Mouse (Mus musculus): Measurements from ENCODE around the gene Dusp13. TPM values are rescaled to one million over a fixed set of nuclear protein-coding genes. Genes with fewer than 3 reads are reported as not detected.
A peak's percentile ranks its signal among the peaks of the same experiment; 100 is the strongest.

The Dusp13 gene
- polyA plus RNA-seq, 1 experiment from 2014 or later, result not detected

DNA sequence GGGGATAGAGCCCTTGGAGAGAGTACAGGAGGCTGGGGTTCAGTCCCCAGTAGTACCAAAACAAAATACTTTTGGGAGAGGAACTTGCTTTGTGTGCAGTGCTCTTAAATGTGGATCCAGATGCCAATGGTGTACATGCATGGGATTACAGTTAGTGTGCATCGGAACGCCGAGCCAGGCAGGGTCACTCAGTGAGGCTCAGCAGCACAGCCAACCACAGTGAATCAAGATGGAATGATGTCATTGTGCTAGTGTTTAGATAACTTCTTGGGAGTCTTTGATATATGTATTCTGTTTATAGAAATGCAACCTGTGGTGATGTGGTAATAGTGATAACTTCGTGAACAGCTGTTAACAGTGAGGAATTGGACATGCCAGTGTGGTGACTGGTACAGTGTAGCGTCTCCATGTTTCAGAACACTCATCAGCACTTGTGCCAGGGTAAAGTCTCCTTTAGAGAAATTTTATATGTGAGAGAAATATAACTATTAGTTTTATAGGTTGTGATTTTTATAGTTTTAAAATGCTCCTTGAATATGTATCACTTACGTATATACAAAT is 15.5 kb upstream of the Dusp13 start:
- Histone ChIP-seq H3K27ac (no peak overlapping the region), H3K4me1 (replicated peaks) (peaks cover 24% of the 10 kb centered on the region), H3K4me2 (no peak overlapping the region), H3K9ac (replicated peaks) (no peak overlapping the region), H3K4me3 (replicated peaks) (no peak overlapping the region), H3K36me3 (no peaks in the 10 kb centered on the region), H3K9me3 (no peaks in the 10 kb centered on the region), H3K27me3 (no peaks in the 10 kb centered on the region)
- no peak for ATAC-seq (ENCODE audit: insufficient number of reproducible peaks, insufficient read depth, low FRiP score, low TSS enrichment, low read depth)
- WGBS, result 92% methylated on average over 6 of the region's 6 CpGs

DNA sequence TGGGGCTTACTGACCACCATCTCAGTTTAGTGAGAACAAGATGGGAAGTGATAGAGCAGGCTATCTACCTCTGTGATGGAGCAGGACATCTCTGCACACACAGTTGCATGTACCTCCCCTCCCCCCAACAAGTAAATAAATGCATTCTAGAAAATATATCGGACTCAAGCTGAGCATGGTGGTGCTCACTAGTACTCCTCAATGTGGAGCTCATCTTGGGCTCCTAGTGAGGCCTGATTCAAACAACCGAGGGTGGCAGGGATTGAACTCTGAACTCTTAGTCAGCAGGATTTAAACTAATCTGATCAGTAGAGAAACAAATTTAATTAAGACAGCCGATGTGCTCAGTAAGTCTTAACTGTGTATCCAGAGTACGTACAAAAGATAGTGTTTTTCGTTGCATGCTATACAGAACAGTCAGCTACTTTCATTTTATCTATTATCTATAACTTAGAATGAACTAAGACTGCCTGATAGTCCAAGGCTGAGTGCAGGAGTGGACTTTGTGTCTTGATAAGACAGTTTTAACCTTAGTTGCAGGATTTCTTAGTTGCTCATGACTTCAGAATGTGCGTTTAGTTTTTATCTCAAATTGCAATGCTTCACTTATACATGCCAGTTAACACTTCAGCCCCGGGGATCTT is 14.9 kb upstream of the Dusp13 start:
- peaks cover 24% of the 10 kb centered on the region for H3K4me1 ChIP-seq (replicated peaks)
- H3K36me3 ChIP-seq, result no peaks in the 10 kb centered on the region
- WGBS, result 89% methylated on average over 7 of the region's 7 CpGs
- ATAC-seq (ENCODE audit: insufficient number of reproducible peaks, insufficient read depth, low FRiP score, low TSS enrichment, low read depth), result no peak
- no peak overlapping the region for H3K4me2 ChIP-seq
- no peak overlapping the region for H3K27ac ChIP-seq
- H3K27me3 ChIP-seq, result no peaks in the 10 kb centered on the region
- H3K9ac ChIP-seq (replicated peaks), result no peak overlapping the region
- H3K9me3 ChIP-seq, result no peaks in the 10 kb centered on the region
- no peak overlapping the region for H3K4me3 ChIP-seq (replicated peaks)

DNA sequence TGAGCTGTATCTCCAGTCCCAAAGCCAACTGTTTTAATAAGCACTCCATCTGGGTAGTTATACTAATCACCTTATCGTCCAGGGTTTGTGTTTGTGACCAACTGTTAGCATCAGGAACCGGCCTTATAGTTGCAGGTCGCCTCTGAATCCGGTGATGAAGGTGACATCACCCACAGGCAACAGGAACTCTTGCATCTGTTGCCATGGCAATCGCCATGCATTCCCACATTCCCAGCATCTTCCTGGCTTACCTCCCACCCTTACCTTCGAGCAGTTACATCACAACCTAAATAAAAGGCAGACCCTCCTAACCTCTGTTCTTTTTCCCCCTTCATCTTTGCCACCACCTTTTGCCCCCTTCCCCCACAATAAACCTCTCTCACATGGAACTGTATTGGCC is 13.7 kb upstream of the Dusp13 start:
- no peak for ATAC-seq (ENCODE audit: insufficient number of reproducible peaks, insufficient read depth, low FRiP score, low TSS enrichment, low read depth)
- H3K4me2 ChIP-seq, result no peak overlapping the region
- H3K4me1 ChIP-seq (replicated peaks), result peaks cover 24% of the 10 kb centered on the region
- H3K36me3 ChIP-seq, result no peaks in the 10 kb centered on the region
- H3K27me3 ChIP-seq, result no peaks in the 10 kb centered on the region
- 90% methylated on average over 6 of the region's 6 CpGs for WGBS
- no peak overlapping the region for H3K9ac ChIP-seq (replicated peaks)
- H3K27ac ChIP-seq, result no peak overlapping the region
- H3K9me3 ChIP-seq, result no peaks in the 10 kb centered on the region
- no peak overlapping the region for H3K4me3 ChIP-seq (replicated peaks)

DNA sequence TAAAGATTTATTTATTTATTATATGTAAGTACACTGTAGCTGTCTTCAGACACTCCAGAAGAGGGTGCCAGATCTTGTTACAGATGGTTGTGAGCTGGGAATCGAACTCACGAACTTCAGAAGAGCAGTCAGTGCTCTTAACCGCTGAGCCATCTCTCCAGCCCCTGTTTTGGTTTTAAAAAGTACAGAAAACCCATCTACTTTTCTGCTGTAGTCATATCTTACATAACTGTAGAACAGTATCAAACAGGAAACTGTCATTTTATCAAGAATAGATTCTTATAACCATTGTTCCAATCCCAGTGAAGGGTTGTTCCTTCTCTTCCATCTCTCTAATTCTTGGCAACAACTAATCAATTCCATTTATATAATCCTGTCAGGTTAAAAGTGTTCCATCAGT is 12.8 kb upstream of the Dusp13 start:
- no peaks in the 10 kb centered on the region for H3K27me3 ChIP-seq
- H3K9ac ChIP-seq (replicated peaks), result no peak overlapping the region
- 92% methylated on average over 3 of the region's 3 CpGs for WGBS
- no peaks in the 10 kb centered on the region for H3K9me3 ChIP-seq
- no peak overlapping the region for H3K4me3 ChIP-seq (replicated peaks)
- no peak overlapping the region for H3K27ac ChIP-seq
- no peaks in the 10 kb centered on the region for H3K36me3 ChIP-seq
- peaks cover 15% of the 10 kb centered on the region for H3K4me1 ChIP-seq (replicated peaks)
- no peak for ATAC-seq (ENCODE audit: insufficient number of reproducible peaks, insufficient read depth, low FRiP score, low TSS enrichment, low read depth)
- H3K4me2 ChIP-seq, result no peak overlapping the region

DNA sequence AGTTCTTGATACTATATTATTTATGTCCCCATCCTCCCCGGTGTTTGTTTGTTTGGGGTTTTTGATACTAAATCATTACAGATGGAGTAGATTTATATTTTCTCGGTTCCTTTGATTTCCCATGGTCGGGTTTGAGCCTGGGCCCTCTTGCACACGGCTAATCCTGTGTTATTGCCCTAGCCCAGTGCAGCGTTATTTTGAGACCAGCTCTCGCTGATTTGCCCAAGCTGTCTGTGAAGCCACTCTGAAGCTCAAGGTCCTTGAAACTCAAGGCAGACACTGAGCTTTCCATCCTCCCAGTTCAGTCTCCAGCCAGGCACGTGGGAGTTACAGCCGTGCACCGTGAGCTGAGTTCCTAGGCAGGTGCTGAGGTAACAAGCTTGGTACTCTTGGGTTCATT is 10.6 kb upstream of the Dusp13 start:
- H3K9ac ChIP-seq (replicated peaks), result no peak overlapping the region
- H3K9me3 ChIP-seq, result no peaks in the 10 kb centered on the region
- H3K4me2 ChIP-seq, result no peak overlapping the region
- no peak for ATAC-seq (ENCODE audit: insufficient number of reproducible peaks, insufficient read depth, low FRiP score, low TSS enrichment, low read depth)
- H3K27ac ChIP-seq, result no peak overlapping the region
- no peaks in the 10 kb centered on the region for H3K36me3 ChIP-seq
- H3K4me3 ChIP-seq (replicated peaks), result no peak overlapping the region
- peaks cover 3% of the 10 kb centered on the region; the same call in 1 of the 2 replicates for H3K4me1 ChIP-seq (replicated peaks)
- no peaks in the 10 kb centered on the region for H3K27me3 ChIP-seq
- 82% methylated on average over 9 of the region's 9 CpGs for WGBS

DNA sequence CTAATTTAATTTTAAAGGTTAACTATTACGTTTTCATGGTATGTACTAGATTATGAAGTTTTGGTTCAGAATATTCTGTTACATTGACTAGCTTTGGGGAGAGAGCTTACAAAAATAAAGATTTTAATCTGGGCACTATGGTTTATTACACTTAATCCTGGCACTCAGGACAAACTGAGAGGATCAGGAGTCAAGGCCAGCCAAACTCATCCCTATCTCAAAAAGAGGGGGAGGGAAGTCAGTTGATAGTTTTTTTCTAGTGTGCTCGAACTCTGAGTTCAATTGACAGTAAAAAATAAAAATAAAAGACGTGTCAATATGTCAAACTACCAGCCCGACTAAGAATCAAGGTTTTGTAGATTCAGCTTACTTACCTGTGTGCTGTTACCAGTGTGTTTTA is 2.4 kb upstream of the Dusp13 start:
- H3K9me3 ChIP-seq, result no peaks in the 10 kb centered on the region
- H3K4me1 ChIP-seq (replicated peaks), result peaks cover 18% of the 10 kb centered on the region
- no peak overlapping the region for H3K4me3 ChIP-seq (replicated peaks)
- H3K36me3 ChIP-seq, result no peaks in the 10 kb centered on the region
- ATAC-seq (ENCODE audit: insufficient number of reproducible peaks, insufficient read depth, low FRiP score, low TSS enrichment, low read depth), result no peak
- no peak overlapping the region for H3K27ac ChIP-seq
- H3K27me3 ChIP-seq, result no peaks in the 10 kb centered on the region
- H3K4me2 ChIP-seq, result no peak overlapping the region
- no peak overlapping the region for H3K9ac ChIP-seq (replicated peaks)
- WGBS, result 83% methylated on average over 4 of the region's 4 CpGs

DNA sequence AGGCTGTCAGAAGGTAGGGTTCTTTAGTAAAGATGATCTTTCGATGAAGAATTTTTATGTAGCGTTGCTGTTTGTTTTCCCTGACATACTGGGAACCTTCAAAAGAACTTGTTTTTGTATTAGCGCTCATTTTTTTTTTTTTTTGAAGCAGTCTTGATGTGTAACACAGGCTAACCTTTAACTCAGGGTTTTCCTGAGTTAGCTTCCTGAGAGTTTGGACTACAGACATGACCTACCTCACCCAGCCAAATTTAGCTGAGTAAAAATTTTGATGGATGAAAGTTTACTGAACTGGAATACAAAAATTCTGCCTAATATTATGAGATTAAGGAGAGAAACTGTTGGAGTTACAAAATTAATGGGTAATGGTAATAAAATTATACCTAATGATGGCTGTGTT is 1.4 kb upstream of the Dusp13 start:
- 96% methylated on average over 3 of the region's 3 CpGs for WGBS
- H3K9me3 ChIP-seq, result no peaks in the 10 kb centered on the region
- ATAC-seq (ENCODE audit: insufficient number of reproducible peaks, insufficient read depth, low FRiP score, low TSS enrichment, low read depth), result no peak
- H3K27ac ChIP-seq, result no peak overlapping the region
- H3K27me3 ChIP-seq, result no peaks in the 10 kb centered on the region
- H3K4me2 ChIP-seq, result peak overlapping the region; percentile 78; the same call in 1 of the 2 replicates
- H3K4me3 ChIP-seq (replicated peaks), result no peak overlapping the region
- H3K36me3 ChIP-seq, result no peaks in the 10 kb centered on the region
- H3K9ac ChIP-seq (replicated peaks), result no peak overlapping the region
- peaks cover 18% of the 10 kb centered on the region for H3K4me1 ChIP-seq (replicated peaks)

DNA sequence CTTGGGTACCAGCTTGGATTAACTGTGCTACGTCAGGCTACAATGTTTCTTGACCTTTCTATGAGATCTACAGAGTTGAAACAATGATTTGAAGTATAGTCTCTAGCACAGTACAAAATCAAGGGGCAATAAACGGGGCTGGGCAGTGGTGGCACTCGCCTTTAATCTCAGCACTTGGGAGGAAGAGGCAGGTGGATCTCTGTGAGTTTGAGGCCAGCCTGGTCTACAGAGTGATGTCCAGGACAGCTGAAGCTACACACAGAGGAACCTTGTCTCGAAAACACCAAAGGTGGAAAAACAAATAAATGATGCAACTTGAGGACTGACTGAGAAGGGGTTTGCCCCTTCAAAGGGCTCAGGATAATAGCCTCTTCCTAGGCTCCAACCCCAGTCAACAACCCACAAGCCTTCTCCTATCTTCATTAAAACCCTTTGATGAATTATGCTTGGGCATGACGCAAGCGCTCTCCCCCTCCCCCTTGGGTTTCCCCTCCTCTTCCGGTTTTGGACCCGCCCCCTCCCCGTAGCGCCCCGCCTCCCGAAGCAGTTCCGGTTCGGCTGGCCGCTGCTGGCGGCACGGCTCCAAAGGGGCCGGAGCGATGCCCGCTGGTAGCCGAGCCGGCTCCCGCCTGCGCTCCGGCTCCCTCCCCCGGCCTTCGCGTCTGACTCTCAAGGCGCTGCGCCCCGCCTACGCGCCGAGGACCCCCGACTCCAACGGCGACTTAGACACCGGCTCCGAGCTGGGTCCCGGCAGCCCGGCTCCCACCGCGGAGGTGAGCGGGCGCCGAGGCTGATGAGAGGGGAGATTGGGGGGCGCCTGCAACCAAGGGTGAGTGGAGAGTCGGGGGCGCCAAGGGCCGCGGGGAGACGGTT is 737 bp downstream of the Dusp13 start, which contains the start of gene Samd8:
Gene Samd8 (plus strand): TSS at position 524 of the 873 bp plus-strand sequence.
- Histone ChIP-seq H3K4me2 (peak within 1 kb of the TSS; percentile 78), H3K4me3 (replicated peaks) (peak within 1 kb of the TSS; percentile 97), H3K27ac (peak within 1 kb of the TSS; percentile 87), H3K4me1 (replicated peaks) (peaks cover 18% of the 10 kb centered on the region), H3K27me3 (no peaks in the 10 kb centered on the region), H3K36me3 (no peaks in the 10 kb centered on the region), H3K9ac (replicated peaks) (peak within 1 kb of the TSS; percentile 79), H3K9me3 (no peaks in the 10 kb centered on the region)
- ATAC-seq (ENCODE audit: insufficient number of reproducible peaks, insufficient read depth, low FRiP score, low TSS enrichment, low read depth), result peak; percentile 79
- WGBS, result 8% methylated on average over 47 of the region's 52 CpGs

DNA sequence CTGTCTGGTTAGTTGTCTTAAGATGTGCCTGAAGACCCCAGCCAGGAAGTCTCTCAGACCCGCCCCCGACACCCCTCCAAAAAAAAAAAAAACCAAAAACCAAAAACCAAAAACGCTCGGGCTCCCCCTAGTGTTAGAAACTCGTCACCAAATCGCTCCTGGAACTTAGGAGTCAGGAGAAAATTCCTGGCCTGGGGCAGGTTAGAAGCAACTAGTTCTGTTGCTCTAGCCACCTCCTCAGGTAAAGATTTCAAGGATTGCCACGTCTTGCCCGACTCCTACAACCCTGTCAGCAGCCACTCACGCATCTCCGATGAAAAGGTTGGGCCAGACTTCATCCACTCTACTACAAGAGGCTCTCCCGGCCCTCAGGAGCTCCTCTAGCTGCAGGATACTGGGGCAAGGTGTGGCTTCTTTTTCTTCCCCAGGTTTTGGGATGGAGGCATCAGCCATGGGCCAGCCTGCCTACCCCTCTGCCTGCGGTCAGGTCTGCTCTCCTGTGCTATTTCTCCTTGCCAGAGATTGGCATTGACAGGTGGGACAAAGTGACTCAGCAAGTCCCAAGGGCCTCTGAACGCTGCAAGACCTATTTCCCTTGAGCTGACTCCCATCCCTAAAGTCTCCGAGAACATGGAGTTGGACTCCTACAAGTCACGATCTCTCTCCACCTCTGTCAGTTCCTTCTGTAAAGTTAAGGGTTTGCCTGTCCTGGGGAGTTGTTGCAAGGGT is 2.7 kb downstream of the Dusp13 start:
- Histone ChIP-seq H3K9ac (replicated peaks) (no peak overlapping the region), H3K9me3 (no peaks in the 10 kb centered on the region), H3K36me3 (no peaks in the 10 kb centered on the region), H3K4me1 (replicated peaks) (peaks cover 18% of the 10 kb centered on the region), H3K27ac (no peak overlapping the region), H3K27me3 (no peaks in the 10 kb centered on the region), H3K4me3 (replicated peaks) (no peak overlapping the region), H3K4me2 (no peak overlapping the region)
- ATAC-seq (ENCODE audit: insufficient number of reproducible peaks, insufficient read depth, low FRiP score, low TSS enrichment, low read depth), result no peak
- WGBS, result 44% methylated on average over 15 of the region's 15 CpGs

DNA sequence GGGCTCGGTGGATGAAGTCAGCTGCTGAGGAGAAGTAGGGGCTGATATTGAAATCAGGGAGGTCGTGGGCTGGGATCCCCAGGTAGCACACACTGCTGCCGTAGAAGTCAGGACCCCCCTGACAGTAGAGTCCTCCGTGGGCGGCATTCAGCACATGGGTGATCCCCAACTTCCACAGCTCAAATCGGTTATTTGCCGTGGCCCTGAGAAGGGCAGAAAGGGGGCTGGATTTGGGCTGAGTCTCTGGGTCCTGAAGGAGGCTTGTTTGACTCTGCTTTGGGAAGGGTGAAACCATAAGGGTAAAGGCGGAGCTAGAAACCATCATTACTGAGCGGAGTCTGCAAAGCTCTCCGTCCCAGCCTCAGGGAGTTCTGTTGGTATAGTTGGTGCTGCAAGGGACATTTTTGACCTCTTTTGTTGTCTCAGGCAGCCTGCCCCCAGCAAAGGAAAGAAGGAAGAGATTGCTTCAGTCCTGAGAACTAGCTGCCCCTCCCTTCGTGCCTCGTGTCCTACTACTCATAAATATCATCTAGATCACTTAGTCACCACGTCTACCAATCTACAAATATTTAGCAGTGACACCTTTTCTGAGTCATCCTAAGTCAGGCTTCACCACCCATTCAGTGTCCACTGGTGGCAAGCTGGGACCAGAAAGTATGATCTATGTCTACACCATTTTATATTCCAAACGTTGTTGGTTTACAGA is 3.4 kb downstream of the Dusp13 start:
- no peaks in the 10 kb centered on the region for H3K9me3 ChIP-seq
- WGBS, result 74% methylated on average over 14 of the region's 14 CpGs

More for the DNA sequence above, 3.4 kb downstream of the Dusp13 start:
- Histone ChIP-seq H3K4me3 (replicated peaks) (no peak overlapping the region), H3K4me2 (no peak overlapping the region), H3K36me3 (no peaks in the 10 kb centered on the region), H3K9ac (replicated peaks) (no peak overlapping the region), H3K27me3 (no peaks in the 10 kb centered on the region), H3K4me1 (replicated peaks) (peaks cover 15% of the 10 kb centered on the region), H3K27ac (no peak overlapping the region)
- ATAC-seq (ENCODE audit: insufficient number of reproducible peaks, insufficient read depth, low FRiP score, low TSS enrichment, low read depth), result no peak
